Mouse (Mus musculus) megakaryocyte, adult 5-6 weeks (primary cell): ENCODE measurements around the gene Meiob. TPM values are rescaled to one million over a fixed set of nuclear protein-coding genes. Genes with fewer than 3 reads are reported as not detected.

ENCODE experiments used
- ATAC-seq: 2 replicates; pipeline ENCODE4 v1.8.0; 2016; ENCODE audit warnings: mild to moderate bottlenecking, inconsistent platforms; ENCODE audit not compliant: poor library complexity, severe bottlenecking
- total RNA-seq, 2 experiments: library from RNA; stranded (forward) in 1 of 2; stranded (reverse) in 1 of 2; fragments of 153-499, 151-499 nt in 1 of 2; fragments of 221-1000, 200-1000 nt in 1 of 2; gene quantifications; 2 replicates each; pipeline versions ENCODE4 v1.2.3 to v1.2.4; 2015 to 2017

Meiob gene
- total RNA-seq, 2 experiments from 2014 or later: 0.33 TPM; not detected in 1

DNA sequence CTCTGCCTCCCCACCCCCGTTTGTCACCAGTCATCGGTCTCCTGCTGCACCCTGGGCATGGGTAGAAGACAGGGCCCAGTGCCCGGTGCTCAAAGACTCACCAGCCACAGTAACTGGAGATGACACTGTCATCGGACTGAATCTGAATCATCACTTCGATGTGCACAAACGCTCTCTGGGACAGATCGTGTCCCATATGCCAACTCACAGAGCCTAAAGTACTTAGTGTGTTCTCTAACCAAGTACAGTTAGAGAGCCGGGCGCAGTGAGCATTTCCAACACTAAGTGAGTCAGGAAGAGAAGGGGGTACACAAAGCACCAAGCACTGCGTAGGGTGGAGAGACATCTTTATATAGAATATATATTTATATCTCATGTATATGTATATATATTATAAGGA is 63.8 kb downstream of the Meiob start:
- no peak for ATAC-seq

DNA sequence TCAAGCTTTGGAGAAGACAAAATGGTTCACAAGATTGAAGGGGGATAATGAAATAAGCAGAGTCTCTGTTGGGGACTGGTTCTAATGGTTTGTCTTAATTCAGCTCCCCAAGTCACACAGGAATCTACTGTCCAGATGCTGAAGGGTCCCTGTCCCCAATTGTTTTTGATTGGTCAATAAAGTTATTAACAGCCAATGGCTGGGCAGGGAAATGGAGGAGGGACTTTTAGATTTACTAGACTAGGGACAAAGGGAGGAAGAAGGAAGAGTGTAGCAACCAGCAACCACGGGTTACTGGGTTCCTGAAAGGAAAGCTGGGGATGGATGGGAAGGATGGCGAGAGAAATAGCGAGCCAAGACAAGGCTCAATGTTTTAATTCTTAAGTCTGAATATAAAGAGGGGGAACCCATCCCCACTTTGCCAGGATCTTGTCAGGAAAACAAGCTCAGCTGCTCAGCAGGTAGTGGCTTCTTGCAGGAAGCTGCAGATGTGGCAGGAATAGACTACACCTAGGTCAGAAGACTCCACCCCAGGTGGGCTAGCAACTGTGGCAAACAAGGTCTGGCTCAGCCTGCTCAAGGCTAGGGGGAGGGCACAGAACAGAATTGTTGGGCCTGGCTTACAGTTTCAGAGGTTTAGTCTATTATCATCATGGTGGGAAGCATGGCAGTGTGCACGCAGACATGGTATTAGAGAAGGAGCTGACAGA is 69.8 kb downstream of the Meiob start:
- ATAC-seq: no peak

DNA sequence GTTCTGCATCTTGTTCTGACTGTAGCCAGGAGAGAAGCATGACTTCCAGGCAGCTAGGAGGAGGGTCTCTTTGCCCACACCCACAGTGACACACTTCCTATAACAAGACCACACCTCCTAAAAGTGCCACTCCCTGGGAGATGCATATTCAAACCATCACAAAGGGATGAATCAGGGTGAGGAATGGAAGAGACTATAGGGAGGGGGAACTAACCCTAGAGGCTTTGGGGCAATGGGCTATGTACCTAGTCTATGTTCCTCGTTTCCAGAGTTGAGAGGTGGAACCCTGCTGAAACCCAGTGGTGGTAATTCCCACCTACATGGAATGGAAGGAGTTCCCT is 70.3 kb downstream of the Meiob start:
- no peak for ATAC-seq

DNA sequence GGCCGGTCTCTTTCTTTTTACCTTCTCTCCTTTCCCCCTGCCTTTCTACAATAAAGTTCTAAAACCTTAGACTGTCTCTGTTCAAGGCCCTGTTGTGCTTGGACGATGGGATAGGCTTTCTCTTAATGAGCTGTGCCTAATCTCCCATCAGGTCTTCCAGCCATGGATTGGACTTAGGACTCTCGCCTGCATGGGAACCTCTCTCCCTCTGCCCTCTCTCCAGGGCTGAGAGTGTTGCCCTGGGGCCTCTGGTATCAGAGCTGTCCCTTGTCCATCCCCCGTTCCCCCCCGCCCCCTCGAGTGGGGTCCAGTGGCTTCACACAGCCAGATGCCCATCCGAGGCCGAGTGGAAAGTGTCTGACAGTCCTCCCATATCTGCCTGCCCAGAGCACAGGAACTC is 70.9 kb downstream of the Meiob start:
- no peak for ATAC-seq

DNA sequence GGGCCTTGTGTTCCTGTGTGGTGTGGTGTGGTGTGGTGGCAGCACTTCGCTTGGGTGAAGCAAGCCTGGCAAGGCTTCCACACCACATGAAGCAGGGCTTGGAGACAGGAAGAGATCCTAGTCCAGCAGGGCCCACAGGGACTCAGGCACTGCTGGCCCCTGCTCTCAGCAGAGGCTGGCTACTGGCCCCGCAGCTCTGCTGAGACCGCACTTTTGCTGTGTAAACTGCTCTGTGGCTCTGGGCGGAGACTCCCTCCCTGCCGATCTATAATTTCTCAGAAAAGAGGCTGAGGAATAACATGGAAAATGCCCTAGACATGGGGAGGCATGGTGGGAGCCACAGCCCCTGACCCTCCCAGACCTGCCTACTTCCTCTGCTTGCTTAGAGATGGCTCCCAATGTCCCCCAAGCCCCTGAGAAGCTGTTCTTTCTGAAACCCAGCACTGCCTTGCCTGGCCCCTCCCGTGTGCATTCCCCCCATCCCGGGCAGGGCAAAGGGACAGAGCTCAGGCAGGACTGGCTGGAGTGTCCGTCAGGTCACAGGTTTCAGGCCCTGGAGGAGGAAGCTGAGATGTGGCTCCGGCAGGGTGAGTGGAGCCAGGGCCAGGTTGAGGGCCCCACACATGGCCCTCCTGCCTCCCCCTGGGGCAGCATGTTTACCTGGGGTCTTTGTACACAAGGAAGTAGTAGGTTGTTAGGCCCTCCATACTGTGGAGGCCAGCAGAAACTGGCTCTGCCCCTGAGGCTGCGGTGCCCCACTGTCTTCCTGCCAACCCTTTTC is 73.4 kb downstream of the Meiob start:
- no peak for ATAC-seq

DNA sequence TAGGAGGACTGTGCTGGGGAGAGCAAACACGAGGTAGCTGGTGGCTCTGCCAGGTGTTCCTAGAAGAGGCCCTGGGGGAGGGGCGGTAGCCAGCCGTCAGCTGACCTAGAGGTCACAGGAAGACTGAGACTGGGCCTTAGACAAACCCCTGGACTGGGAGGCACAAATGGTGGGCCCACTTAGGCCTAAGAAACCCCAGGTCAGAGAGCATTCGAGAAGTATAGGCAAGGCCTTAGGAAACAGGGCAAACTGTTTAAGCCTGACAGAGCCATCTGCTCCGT is 74.0 kb downstream of the Meiob start:
- ATAC-seq: no peak

DNA sequence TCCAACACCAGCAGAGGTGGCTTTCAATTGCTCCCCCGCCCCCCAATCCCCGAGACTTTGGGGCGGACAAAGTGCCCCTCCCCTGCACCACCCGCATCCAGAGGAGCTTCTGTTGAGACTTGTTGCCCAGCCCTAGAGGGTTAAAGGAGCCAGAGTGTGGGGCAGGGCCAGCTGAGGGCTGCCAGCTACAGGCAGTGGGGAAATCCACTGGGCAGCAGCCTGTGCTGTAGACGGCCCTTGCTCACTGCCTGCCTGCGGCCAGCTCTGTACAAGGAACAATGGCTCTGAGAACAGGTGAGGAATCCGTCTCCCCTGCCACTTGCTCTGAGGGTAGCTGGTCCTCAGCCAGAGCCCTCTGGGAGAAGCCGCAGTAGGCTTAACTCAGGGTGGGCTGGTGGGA is 74.4 kb downstream of the Meiob start:
- ATAC-seq: no peak

DNA sequence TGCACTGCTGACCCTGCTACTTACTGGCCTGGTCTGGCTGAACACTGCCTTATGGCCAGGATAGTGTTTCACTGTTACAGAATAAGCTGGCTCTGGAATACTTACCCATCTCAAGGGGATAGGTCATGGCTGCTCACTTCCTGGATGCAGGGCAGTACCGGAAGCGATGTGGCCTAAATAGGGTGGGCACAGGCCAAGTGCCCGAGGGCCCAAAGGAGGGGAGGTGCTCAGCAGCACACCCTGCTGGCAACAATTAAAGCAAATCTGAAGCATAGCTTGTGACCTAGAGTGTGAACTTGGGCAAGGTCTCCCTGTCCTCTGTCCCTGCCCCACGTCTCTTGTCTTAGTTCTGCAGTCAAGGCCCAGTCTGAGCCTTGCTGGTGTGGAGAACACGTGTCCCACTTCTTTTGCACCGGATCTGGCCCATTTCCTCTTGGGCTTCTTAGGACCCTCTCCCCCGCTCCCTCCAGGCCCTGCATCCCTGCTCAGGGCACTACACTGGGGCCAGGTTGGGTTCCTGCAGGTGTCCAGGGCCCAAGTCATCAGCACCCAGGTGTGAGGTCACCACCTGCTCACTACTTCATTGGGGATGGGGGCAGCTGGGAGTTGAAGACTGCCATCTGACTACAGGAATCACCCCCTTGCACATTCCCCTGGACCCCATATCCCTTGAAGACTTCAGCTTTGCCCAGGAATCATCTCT is 77.8 kb downstream of the Meiob start:
- no peak for ATAC-seq

DNA sequence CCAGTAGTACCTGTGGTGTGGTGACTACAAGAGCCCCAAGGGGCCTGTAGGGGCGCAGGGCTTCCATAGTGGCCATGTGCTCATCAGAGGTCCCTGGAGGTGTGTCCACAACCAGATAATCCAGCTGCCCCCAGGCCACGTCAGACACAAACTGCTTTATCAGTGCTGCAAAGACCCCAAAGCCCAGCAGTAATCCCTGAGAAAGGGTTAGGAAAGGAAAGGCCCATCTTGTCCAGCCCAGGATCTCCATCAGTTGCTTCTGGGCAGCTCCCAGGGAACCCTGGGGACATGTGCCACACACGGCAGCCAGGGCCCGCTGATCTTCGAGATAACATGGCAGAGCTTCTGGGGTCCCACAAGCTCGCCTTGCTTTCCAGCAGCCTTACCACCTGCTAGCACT is 80.3 kb downstream of the Meiob start:
- no peak for ATAC-seq

DNA sequence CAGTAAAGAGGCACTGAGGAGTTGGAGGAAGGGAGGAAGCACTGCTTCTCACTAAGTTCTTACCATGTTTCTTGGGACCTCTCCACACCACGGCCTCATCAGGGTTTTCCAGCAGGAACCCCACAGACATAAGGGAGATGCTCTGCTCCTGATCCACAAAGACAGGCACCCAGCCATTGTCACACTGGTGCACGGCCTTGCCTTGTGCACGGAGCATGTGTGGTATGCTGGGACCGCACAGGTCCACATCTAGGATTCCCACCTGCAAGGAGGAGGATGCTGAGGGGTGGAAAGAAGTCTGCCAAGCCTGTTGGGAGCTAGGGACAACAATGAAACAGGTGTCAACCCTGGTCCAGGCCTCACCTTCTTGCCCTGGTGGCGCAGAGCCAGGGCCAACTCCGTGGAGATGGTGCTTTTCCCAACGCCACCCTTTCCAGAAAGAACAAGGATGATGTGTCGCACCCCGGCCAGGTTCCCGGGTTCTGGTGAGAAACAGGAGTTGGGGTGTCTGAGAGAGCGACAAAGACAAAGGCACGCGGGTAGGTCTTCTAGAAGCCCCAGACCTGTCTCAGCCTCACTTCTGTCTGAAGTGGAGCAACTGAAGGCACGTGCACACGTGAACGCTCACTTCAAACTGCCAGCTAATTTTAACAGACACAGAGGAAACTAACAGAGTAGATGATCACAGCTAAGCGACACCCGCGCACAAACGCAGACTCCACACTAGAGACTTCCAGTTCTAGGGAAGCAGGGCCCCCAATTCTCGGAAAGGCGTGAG is 81.5 kb downstream of the Meiob start:
- peak; percentile 1; the same call in 1 of the 2 replicates for ATAC-seq

DNA sequence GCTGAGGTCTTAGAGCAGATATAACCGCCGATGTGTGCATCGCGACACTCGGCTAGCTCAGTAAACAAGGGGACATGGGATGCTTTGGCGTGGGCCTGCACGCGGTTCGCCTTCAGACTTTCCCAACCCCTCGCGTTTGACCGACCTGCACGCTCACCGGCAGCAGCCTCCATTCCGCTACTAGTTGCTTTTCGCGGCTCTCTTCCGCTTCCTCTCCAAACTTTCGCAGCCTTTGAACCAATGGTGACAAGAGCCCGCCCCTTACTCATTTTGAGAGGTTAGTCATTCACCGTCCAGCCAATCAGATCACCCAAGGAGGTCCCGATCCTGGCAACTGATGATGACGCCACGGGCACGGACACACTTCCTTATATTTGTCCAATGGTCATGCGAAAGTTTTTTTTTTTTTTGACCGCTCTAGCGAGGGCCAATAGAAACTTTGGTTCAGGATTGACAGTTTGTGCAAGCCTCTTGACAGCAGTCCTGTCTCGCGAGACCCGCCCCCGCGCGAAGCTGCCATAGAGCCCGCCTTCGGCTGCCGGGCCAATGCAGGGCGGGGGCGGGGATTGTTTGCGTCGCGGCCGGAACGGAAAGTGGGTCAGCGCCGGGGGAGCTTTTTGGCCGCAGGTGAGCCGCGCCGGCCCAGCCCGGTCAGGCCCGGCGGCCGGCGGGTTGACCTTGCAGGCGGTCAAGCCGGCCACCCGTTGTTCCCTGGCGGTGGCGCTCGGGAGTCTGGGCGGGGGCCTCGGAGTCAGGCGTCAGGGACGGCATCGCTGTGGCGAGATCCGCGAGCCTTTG is 82.2 kb downstream of the Meiob start, which contains the start of the genes Nubp2 and Spsb3:
TSS of gene Nubp2 (minus strand) at position 216 of the 798 bp plus-strand sequence.
TSS of gene Spsb3 (plus strand) at position 510 of the 798 bp plus-strand sequence.
- peak; percentile 94 for ATAC-seq

DNA sequence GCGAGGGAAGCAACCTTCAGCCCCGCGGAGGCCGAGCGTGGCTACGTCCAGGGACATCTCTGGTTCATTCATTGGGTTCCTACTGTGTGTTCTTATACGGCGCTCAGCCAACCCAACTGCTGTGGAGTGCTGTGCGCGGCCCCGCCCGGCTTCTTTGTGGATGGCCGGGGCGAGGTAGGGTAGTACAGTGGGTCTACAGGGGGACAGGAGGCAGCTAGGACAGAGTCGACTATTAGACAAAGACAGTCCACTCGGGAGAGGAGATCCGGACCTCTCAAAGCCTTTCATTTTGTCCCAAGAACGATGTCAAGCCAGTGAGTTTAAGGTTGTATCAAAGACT is 82.8 kb downstream of the Meiob start:
- no peak for ATAC-seq

DNA sequence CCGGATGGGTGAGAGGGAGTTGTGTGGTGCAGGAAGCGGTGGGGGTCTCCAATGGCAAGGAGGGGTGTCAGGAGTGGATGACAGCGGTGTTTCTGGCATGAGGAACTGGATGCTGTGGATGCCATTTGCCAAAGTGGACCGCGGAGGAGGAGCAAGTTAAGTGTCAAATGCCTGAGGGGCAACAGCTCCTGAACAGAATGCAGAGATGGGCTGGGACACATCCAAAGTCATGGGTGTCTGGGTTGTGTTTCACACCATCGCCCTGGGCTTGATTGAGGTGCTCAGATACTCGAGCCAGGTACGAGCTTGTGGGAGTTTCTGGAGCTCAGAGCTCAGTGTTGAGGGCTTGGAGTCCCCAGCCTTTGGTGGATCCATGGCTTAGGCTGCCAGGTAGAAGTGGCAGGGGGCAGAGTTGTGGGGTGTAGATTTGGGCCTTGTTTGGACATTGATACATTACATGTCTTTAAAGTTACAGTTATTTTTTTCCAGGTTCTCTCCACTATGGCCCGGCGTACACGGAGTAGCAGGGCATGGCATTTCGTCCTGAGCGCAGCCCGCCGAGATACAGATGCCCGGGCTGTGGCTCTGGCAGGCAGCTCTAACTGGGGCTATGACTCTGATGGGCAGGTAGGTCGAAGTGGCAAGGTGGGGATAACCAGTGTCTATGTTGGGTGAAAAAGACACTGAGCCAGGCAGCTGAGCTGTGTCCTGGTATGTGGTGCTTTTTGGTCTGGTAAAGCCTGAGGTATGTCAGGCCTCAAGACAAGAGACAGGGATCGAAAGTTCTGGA is 83.4 kb downstream of the Meiob start:
- ATAC-seq: no peak

DNA sequence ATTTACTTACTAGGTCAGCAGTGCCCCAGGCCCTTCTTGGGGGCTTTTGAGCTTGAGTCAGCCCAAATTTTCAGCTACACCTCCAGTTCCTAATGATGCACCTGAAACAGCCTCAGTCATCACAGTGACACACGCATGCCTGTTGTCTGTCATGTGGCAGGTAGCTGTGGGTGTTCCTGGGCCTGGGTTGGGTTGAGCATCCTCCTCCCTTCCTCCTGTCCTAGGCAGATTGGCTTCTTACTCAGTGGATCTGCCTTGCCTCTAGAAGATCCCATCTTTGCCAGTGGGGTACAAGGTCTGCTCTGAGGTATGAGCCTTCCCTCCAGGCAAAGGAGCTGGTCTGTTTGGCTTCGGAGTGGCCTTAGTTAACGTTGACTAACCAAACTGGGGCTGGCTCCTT is 84.8 kb downstream of the Meiob start:
- ATAC-seq: no peak

Other genes with a start within 250 kb of the Meiob start
- 60.9 and 78.2 TPM in 2 replicates for gene Tsc2, start 171.7 kb upstream of the Meiob start, total RNA-seq (2015)
- 25.5 and 32.4 TPM in 2 replicates for gene Tsc2, start 171.7 kb upstream of the Meiob start, total RNA-seq (2017)
- 0.50 and 2.1 TPM in 2 replicates for gene Nthl1, start 171.6 kb upstream of the Meiob start, total RNA-seq (2015)
- gene Nthl1, start 171.6 kb upstream of the Meiob start, total RNA-seq (2017): 3.4 and 4.7 TPM in 2 replicates
- 0.30 and 1.4 TPM in 2 replicates for gene Slc9a3r2, start 154.0 kb upstream of the Meiob start, total RNA-seq (2015)
- gene Slc9a3r2, start 154.0 kb upstream of the Meiob start, total RNA-seq (2017): 1.1 and 1.5 TPM in 2 replicates
- gene Npw, start 145.8 kb upstream of the Meiob start, total RNA-seq (2015): not detected in 2 replicates
- gene Npw, start 145.8 kb upstream of the Meiob start, total RNA-seq (2017): not detected in 2 replicates
- gene Zfp598, start 134.6 kb upstream of the Meiob start, total RNA-seq (2015): 18.1 and 19.2 TPM in 2 replicates
- 12.7 and 17.8 TPM in 2 replicates for gene Zfp598, start 134.6 kb upstream of the Meiob start, total RNA-seq (2017)
- not detected in 2 replicates for gene Syngr3, start 114.3 kb upstream of the Meiob start, total RNA-seq (2015)
- gene Syngr3, start 114.3 kb upstream of the Meiob start, total RNA-seq (2017): not detected in 2 replicates
- 18.1 and 21.8 TPM in 2 replicates for gene Gfer, start 108.1 kb upstream of the Meiob start, total RNA-seq (2015)
- 31.6 and 36.2 TPM in 2 replicates for gene Gfer, start 108.1 kb upstream of the Meiob start, total RNA-seq (2017)
- gene Noxo1, start 108.1 kb upstream of the Meiob start, total RNA-seq (2015): 1.5 and 1.7 TPM in 2 replicates
- gene Noxo1, start 108.1 kb upstream of the Meiob start, total RNA-seq (2017): 0.62 and 1.9 TPM in 2 replicates
- gene Tbl3, start 96.6 kb upstream of the Meiob start, total RNA-seq (2015): 9.1 and 10.3 TPM in 2 replicates
- gene Tbl3, start 96.6 kb upstream of the Meiob start, total RNA-seq (2017): 15.6 and 21.3 TPM in 2 replicates
- not detected in 2 replicates for gene Rnf151, start 86.2 kb upstream of the Meiob start, total RNA-seq (2015)
- not detected in 2 replicates for gene Rnf151, start 86.2 kb upstream of the Meiob start, total RNA-seq (2017)
- gene Rps2, start 86.2 kb upstream of the Meiob start, total RNA-seq (2015): 2,172 and 2,303 TPM in 2 replicates
- gene Rps2, start 86.2 kb upstream of the Meiob start, total RNA-seq (2017): 591 and 664 TPM in 2 replicates
- gene Ndufb10, start 79.8 kb upstream of the Meiob start, total RNA-seq (2015): 186 and 217 TPM in 2 replicates
- gene Ndufb10, start 79.8 kb upstream of the Meiob start, total RNA-seq (2017): 251 and 266 TPM in 2 replicates
- gene Rpl3l, start 76.5 kb upstream of the Meiob start, total RNA-seq (2015): 0.45 and 0.52 TPM in 2 replicates
- 0.15 and 1.5 TPM in 2 replicates for gene Rpl3l, start 76.5 kb upstream of the Meiob start, total RNA-seq (2017)
- 1,003 and 1,039 TPM in 2 replicates for gene Msrb1, start 67.6 kb upstream of the Meiob start, total RNA-seq (2015)
- gene Msrb1, start 67.6 kb upstream of the Meiob start, total RNA-seq (2017): 540 and 544 TPM in 2 replicates
- not detected in 2 replicates for gene Hs3st6, start 51.3 kb upstream of the Meiob start, total RNA-seq (2015)
- gene Hs3st6, start 51.3 kb upstream of the Meiob start, total RNA-seq (2017): not detected in 2 replicates
- 29.5 and 46.1 TPM in 2 replicates for gene Hagh, start 35.9 kb downstream of the Meiob start, total RNA-seq (2015)
- 22.8 and 25.0 TPM in 2 replicates for gene Hagh, start 35.9 kb downstream of the Meiob start, total RNA-seq (2017)
- gene Fahd1, start 46.1 kb downstream of the Meiob start, total RNA-seq (2015): 3.7 and 4.0 TPM in 2 replicates
- 8.4 and 13.0 TPM in 2 replicates for gene Fahd1, start 46.1 kb downstream of the Meiob start, total RNA-seq (2017)
- not detected in 2 replicates for gene Igfals, start 61.7 kb downstream of the Meiob start, total RNA-seq (2015)
- not detected in 2 replicates for gene Igfals, start 61.7 kb downstream of the Meiob start, total RNA-seq (2017)
- gene Nubp2, start 82.1 kb downstream of the Meiob start, total RNA-seq (2015): 74.4 and 76.3 TPM in 2 replicates
- 39.8 and 43.2 TPM in 2 replicates for gene Nubp2, start 82.1 kb downstream of the Meiob start, total RNA-seq (2017)
- 17.1 and 19.8 TPM in 2 replicates for gene Spsb3, start 82.4 kb downstream of the Meiob start, total RNA-seq (2015)
- 11.1 and 11.9 TPM in 2 replicates for gene Spsb3, start 82.4 kb downstream of the Meiob start, total RNA-seq (2017)
- 2.2 and 5.8 TPM in 2 replicates for gene Eme2, start 90.8 kb downstream of the Meiob start, total RNA-seq (2015)
- gene Eme2, start 90.8 kb downstream of the Meiob start, total RNA-seq (2017): 13.5 and 17.4 TPM in 2 replicates
- gene Mrps34, start 90.8 kb downstream of the Meiob start, total RNA-seq (2015): 30.0 and 30.1 TPM in 2 replicates
- 12.9 and 18.9 TPM in 2 replicates for gene Mrps34, start 90.8 kb downstream of the Meiob start, total RNA-seq (2017)
- 27.2 and 28.2 TPM in 2 replicates for gene Nme3, start 92.2 kb downstream of the Meiob start, total RNA-seq (2015)
- 40.9 and 45.5 TPM in 2 replicates for gene Nme3, start 92.2 kb downstream of the Meiob start, total RNA-seq (2017)
- gene Mapk8ip3, start 132.7 kb downstream of the Meiob start, total RNA-seq (2015): 17.3 and 17.6 TPM in 2 replicates
- 20.1 and 36.1 TPM in 2 replicates for gene Mapk8ip3, start 132.7 kb downstream of the Meiob start, total RNA-seq (2017)
- 60.9 and 63.8 TPM in 2 replicates for gene Jpt2, start 156.4 kb downstream of the Meiob start, total RNA-seq (2015)
- 54.0 and 55.0 TPM in 2 replicates for gene Jpt2, start 156.4 kb downstream of the Meiob start, total RNA-seq (2017)
- gene Cramp1l, start 211.5 kb downstream of the Meiob start, total RNA-seq (2015): 17.7 and 18.1 TPM in 2 replicates
- 9.8 and 10.2 TPM in 2 replicates for gene Cramp1l, start 211.5 kb downstream of the Meiob start, total RNA-seq (2017)
- 6.4 and 8.1 TPM in 2 replicates for gene Ift140, start 211.8 kb downstream of the Meiob start, total RNA-seq (2015)
- 9.9 and 17.2 TPM in 2 replicates for gene Ift140, start 211.8 kb downstream of the Meiob start, total RNA-seq (2017)